26 mouse cellular contexts compared by ENCODE assay signal in the genomic region with DNA sequence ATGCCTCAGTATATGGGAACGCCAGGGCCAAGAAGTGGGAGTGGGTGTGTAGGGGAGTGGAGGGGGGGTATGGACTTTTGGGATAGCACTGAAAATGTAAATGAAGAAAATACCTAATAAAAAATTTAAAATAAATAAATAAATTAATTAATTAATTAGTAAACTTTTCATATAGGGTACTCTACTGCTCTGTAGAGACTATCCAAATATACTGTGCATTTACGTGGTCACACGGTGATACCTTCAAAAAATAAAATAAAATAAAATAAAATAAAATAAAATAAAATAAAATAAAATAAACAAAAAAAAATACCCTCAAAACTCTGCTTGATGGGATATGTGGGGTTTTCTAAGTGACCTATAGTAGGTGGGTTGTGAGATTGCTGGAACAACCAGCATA.
"Had no signal": no experiment of that assay in that cellular context is flagged by ENCODE, and none has a peak within 500 bp of the region (broad histone marks: within the 10 kb centered on the region; RNA-seq: fewer than 3 reads in every experiment).

No protein-coding gene starts in this region.

- H3K27me3 ChIP-seq: heart, embryonic 13.5 days; heart, embryonic 15.5 days; hindbrain, embryonic 15.5 days; kidney, embryonic 15.5 days; limb, embryonic 13.5 days; limb, embryonic 15.5 days; liver, embryonic 12.5 days had no signal

- H3K4me1 ChIP-seq: heart, embryonic 13.5 days; heart, embryonic 15.5 days; hindbrain, embryonic 15.5 days; kidney, embryonic 15.5 days; limb, embryonic 13.5 days; limb, embryonic 15.5 days; liver, embryonic 12.5 days had no signal

- H3K9ac ChIP-seq: heart, embryonic 13.5 days; heart, embryonic 15.5 days; hindbrain, embryonic 15.5 days; kidney, embryonic 15.5 days; limb, embryonic 13.5 days; limb, embryonic 15.5 days; liver, embryonic 12.5 days; liver, embryonic 14.5 days had no signal

- H3K9me3 ChIP-seq: heart, embryonic 13.5 days; heart, embryonic 15.5 days; hindbrain, embryonic 15.5 days; kidney, embryonic 15.5 days; limb, embryonic 13.5 days; limb, embryonic 15.5 days; liver, embryonic 12.5 days had no signal

- H3K4me3 ChIP-seq: heart, adult 2 months; heart, embryonic 13.5 days; heart, embryonic 15.5 days; hindbrain, embryonic 15.5 days; kidney, embryonic 15.5 days; limb, embryonic 13.5 days; limb, embryonic 15.5 days; liver, embryonic 12.5 days had no signal

- ATAC-seq: hindbrain, postnatal 0 days; intestine, embryonic 16.5 days; liver, embryonic 12.5 days had no signal

- H3K4me2 ChIP-seq: heart, embryonic 11.5 days; heart, embryonic 13.5 days; heart, embryonic 15.5 days; hindbrain, embryonic 15.5 days; kidney, embryonic 15.5 days; limb, embryonic 13.5 days; limb, embryonic 15.5 days; liver, embryonic 12.5 days had no signal

- H3K27ac ChIP-seq: heart, adult 2 months; heart, embryonic 13.5 days; heart, embryonic 15.5 days; hindbrain, embryonic 15.5 days; hindbrain, postnatal 0 days; kidney, embryonic 15.5 days; kidney, postnatal 0 days; limb, embryonic 13.5 days; limb, embryonic 15.5 days; liver, embryonic 12.5 days; liver, embryonic 14.5 days had no signal

- DNase-seq: gastrocnemius, postnatal 14 days; gastrocnemius, postnatal 36 days; heart, adult 11 months; heart, adult 2 months; heart, postnatal 14 days; heart, postnatal 36 days; kidney, adult 11 months; kidney, adult 2 months; kidney, adult 9 months; kidney, postnatal 14 days; kidney, postnatal 36 days; layer of hippocampus, adult 9-11 months; layer of hippocampus, postnatal 36 days; left cerebral cortex, postnatal 4 days had no signal

- H3K36me3 ChIP-seq: heart, embryonic 13.5 days; heart, embryonic 15.5 days; hindbrain, embryonic 15.5 days; kidney, embryonic 15.5 days; limb, embryonic 13.5 days; limb, embryonic 15.5 days; liver, embryonic 12.5 days had no signal
